Mouse (Mus musculus) liver, postnatal 0 days (tissue): ENCODE data around the gene Hspa1a.

Source experiments
- CTCF ChIP-seq: sonication (generic); IDR thresholded peaks from 2 replicates; pipeline ENCODE4 v1.5.1; 2016; ENCODE audit warnings: antibody characterized with exemption, low read depth
- EP300 ChIP-seq: IDR thresholded peaks from 2 replicates; pipeline ENCODE4 v1.6.1; 2016; ENCODE audit warnings: antibody characterized with exemption, low read depth, mild to moderate bottlenecking

DNA sequence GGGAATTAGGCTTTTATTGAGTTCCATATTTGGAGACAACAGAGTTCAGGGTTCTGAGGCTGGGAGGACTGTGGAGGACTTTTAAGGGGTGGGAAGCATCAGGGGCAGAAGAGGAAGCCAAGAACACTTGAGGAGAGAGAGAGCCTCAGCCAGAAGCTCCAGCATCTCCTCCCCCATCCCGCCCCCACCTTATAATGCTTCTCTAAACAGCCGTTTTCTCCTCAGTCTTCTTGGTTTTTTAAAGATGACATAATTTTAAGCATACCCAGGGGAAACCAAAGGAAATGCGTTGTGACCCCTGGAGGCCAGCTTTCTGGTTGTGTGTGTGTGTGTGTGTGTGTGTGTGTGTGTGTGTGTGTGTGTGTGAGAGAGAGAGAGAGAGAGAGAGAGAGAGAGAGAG is 9.8 kb downstream of the Hspa1a start:
- TF ChIP-seq CTCF: no peak
- TF ChIP-seq EP300: no peak
